Mouse (Mus musculus) frontal cortex, postnatal 10 days (tissue): ENCODE measurements around the gene Spata3.

Experiments used
- DNase-seq, 2 experiments: peaks; one replicate each; pipeline ENCODE4 v3.0.0; 2022; ENCODE audit warnings: low spot score in 2 of 2, mixed read lengths in 1 of 2

The Spata3 gene

DNA sequence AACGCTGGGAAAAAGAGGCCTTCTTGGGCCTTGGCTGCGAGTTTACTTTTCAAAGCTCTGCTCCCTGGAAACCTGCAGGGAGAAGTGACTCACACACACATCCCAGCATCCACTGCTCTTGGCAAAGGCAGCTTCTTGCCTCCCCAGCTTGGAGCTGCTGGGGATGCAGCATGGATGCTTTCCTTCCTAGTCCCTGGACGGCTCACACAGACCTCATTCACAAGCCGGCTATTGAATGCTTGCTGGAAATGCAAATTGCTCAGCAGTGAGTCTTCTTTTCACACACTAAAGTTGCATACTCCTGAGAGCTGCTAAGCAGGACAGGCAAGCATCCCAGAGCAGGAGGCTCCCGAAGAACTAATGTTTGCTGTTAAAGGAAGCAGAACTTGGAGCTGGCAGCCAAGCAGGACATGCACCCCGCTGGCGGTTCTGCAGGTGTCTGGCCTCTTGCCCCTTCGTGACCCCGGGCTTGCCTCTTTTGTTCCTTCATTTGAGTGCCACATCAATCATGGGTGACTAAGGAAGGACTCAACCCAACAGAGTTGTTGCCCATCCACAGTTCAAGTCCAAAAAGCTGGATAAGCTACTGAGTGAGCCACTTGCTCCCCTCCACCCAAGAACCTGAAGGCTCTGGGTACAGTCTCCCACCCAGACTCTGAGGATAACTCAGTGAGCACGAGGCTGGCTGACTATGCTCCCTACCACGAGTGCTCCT is 15.8 kb downstream of the Spata3 start:
- DNase-seq: peak; percentile 60 to 77

DNA sequence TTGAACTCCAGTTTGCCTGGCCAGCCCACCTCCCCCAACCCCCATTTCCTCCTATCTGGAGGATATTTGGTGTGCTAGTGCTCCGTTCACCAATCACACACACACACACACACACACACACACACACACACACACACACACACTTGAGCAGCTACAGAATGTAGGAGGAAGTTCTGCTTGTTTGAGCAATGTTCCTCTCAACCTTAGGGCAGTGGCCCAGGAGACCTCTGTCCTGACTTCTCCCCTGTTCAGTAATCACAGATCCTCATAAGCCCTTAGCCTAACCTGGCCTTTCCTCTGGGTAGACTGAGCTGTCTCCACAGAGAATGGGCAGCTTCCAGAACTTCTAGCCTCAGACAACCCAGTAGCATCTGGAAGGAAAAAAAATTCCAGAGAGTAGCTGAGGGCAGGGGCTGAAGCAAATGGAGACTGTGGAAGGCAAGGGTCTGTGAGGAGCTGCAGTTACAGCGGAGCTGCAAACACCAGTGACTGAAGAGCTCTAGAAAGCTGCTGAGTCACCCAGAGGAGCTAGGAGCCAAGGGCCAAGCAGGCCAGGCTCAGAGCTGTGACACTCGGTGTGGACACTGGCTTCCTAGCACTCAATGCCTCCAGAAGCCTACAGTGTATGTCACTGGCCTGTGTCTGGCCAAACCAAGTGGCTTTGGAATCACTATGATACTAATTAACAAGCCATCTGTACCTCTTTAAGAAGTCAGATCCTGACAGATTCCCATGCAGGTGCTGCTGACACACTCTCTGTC is 21.8 kb downstream of the Spata3 start:
- no peak for DNase-seq

GRCm38 (mm10) chr1:86040131-86040530 is 23.5 kb downstream of the Spata3 start:
- DNase-seq: no peak

- no peak for DNase-seq
These were observed 24.2 kb downstream of the Spata3 start for GRCm38 (mm10) chr1:86040817-86041216.

GRCm38 (mm10) chr1:86045056-86045455 is 28.4 kb downstream of the Spata3 start:
- no peak for DNase-seq

DNA sequence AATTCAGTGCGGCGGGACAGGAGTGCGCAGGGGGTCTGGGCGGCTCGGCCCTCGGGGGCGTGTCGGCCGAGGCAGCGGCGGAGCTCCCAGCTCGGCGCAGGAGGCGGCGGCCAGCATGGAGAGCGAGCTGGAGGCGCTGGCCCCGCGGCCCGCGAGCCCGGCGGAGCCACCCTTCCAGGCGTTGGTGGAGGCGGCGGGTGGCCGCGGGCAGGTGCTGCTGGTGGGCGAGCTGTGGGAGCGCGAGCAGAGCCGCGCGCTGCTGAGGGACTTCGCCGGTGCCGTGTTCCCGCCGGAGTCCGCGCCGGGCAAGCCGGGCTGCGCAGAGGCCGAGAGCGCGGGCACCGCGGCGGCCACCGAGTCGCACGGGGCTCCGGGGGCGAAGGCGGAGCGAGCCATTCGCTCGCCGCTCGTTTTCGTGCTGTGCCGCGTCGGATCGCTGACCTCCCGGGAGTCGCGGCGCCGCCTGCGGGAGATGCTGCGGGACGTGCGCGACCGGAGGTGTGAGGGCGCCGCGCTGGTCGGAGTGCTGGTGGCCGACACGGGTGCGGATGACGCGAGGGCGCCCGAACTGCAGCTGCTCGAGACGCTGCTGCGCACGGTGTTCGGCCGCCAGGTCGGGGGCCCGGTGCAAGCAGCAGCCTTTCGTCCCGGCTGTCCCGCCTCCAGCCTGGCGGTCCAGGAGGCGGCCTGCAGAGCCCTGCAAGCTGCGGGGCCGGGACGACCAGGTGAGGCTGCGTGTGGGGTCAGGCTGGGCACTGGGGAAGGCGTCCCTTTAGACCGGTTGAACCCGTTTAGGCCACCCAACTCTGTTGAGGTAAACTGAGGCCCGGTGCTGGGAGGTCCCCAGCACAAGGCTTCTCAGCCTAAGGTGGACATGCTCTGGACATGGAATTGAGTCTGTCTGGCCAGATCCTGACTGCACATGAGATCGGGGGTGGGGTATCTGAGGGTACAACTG is 29.5 kb downstream of the Spata3 start, which contains the start of gene 2810459M11Rik:
TSS of gene 2810459M11Rik (plus strand) at position 16 of the 958 bp plus-strand sequence.
- peak in 1 of 2 experiments; percentile 48 for DNase-seq

- no peak for DNase-seq
These were observed 30.4 kb downstream of the Spata3 start for GRCm38 (mm10) chr1:86046833-86047563.

DNA sequence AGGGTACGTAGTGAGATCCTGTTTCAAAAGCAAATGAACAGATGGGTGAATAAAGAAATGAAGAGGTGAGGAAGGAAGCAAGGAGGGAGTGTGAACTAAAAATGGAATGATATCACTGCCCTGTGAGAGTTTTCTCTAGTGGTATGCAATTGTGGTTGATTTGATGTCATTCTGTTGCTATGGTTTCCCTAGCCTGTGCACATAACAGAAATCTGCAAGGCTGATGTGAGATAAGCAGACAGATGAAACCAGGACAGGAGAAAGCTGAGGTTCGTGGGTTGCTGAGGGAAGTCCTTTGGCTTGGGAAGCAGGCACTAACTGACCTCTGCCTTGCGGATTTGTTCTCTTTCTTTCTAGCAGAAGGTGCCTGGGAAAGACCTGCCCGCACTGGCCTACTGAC is 31.6 kb downstream of the Spata3 start:
- DNase-seq: no peak

- no peak for DNase-seq
These were observed 32.1 kb downstream of the Spata3 start for GRCm38 (mm10) chr1:86048744-86049143.

DNA sequence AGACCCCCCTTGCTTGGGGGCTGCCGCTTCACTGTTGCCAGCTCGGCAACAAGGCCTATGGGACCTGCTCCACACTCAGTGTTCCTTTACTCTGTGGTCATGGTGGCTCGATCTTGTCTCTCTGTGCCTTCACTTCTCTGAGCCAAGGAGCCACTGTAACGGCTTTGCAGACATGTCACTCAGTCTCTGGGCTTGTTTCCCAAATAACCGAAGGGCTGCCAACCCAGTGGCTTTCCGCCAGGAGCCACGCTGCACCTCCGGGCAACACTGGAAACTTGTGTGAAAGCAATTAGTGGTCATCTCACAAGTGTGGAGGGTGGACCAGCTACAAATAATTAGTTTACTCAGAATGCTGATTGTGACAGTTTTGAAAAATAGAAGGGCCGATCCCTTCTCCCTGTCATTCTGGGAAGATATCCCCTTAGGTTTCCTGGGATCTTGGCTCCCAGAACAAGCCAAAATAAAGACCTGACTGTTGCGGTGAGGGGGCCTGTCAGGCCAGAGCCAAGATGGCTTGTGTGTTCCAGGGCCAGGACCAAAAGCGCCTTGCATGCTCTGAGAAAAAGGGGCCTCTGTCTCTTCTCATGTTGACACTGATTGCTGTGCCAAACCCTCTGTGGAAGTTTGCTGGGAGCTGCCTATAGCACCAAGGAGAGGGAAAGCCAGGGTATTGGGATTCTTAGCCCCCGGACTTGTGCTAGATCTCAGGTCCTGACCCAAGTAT is 36.7 kb downstream of the Spata3 start:
- peak; percentile 77 to 80 for DNase-seq

DNA sequence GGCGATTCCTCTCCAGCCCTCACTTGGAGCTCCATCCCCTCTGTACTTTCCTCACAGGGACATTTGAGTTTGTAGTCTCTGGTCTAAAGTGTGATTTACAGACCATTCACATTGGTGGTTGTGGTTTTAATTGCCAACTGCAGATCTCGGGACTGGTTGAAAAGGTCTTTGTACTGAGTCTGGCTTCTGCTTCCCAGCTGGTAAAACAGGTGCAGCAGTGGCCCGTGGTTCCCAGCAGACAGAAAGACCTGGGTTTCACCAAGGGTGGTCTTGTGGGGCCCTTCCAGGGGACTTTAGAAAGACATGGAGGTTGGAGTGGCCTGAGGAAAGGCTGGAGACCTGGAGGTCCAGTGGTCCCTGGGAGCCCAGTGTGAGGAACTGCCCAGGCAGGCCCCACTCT is 38.3 kb downstream of the Spata3 start:
- DNase-seq: no peak

- no peak for DNase-seq
These were observed 39.7 kb downstream of the Spata3 start for GRCm38 (mm10) chr1:86056284-86056683.

- peak; percentile 80 to 89 for DNase-seq
These were observed 42.5 kb downstream of the Spata3 start for GRCm38 (mm10) chr1:86058856-86059769.

- no peak for DNase-seq
These were observed 45.9 kb downstream of the Spata3 start for GRCm38 (mm10) chr1:86062523-86062922.

- DNase-seq: peak; percentile 70 to 84
These were observed 47.8 kb downstream of the Spata3 start, which contains the start of gene Psmd1 for GRCm38 (mm10) chr1:86064271-86064991. Psmd1 (plus strand) TSS chr1:86064387.

- no peak for DNase-seq
These were observed 59.9 kb downstream of the Spata3 start for GRCm38 (mm10) chr1:86076565-86076964.
